Comparison of ENCODE assay signal across 8 mouse cellular contexts in genomic region chr10:5288716-5289574, GRCm38 (mm10).
DNase-seq lines count a peak whose midpoint lies in the region; ATAC-seq and TF ChIP-seq lines count a peak whose summit lies in the region.

No protein-coding gene starts in this region.

- 18% methylated on average over 19 of the region's 19 CpGs for WGBS in embryonic facial prominence, embryonic 12.5 days
- 36% methylated on average over 19 of the region's 19 CpGs for WGBS in intestine, postnatal 0 days
- 61% methylated on average over 19 of the region's 19 CpGs for WGBS in midbrain, embryonic 13.5 days
- WGBS in stomach, postnatal 0 days: 23% methylated on average over 19 of the region's 19 CpGs

- peaks cover 9% of the 10 kb centered on the region for H3K4me1 ChIP-seq in embryonic facial prominence, embryonic 12.5 days
- no peaks in the 10 kb centered on the region for H3K4me1 ChIP-seq in intestine, postnatal 0 days (replicated peaks; ENCODE audit: control insufficient read depth, insufficient read depth, low read length)
- 0 out of 2 replicates have a peak, but pooled peaks cover 3% of the 10 kb centered on the region for H3K4me1 ChIP-seq in midbrain, embryonic 13.5 days (replicated peaks)
- no peaks in the 10 kb centered on the region for H3K4me1 ChIP-seq in stomach, postnatal 0 days (replicated peaks; ENCODE audit: control insufficient read depth, insufficient read depth)

- peak overlapping the region; percentile 28 for H3K4me3 ChIP-seq in embryonic facial prominence, embryonic 12.5 days
- peak overlapping the region; percentile 28 for H3K4me3 ChIP-seq in intestine, postnatal 0 days (ENCODE audit: low read depth, low read length)
- H3K4me3 ChIP-seq in midbrain, embryonic 13.5 days (replicated peaks): no peak overlapping the region
- peak overlapping the region; percentile 34 for H3K4me3 ChIP-seq in stomach, postnatal 0 days (ENCODE audit: low read depth, low read length)

- no peaks in the 10 kb centered on the region for H3K36me3 ChIP-seq in embryonic facial prominence, embryonic 12.5 days
- no peaks in the 10 kb centered on the region for H3K36me3 ChIP-seq in intestine, postnatal 0 days (ENCODE audit: control insufficient read depth, insufficient read depth)
- no peaks in the 10 kb centered on the region for H3K36me3 ChIP-seq in midbrain, embryonic 13.5 days
- no peaks in the 10 kb centered on the region for H3K36me3 ChIP-seq in stomach, postnatal 0 days (ENCODE audit: control insufficient read depth, insufficient read depth, low read length)

- peak; percentile 59 for DNase-seq in Muller cell, postnatal 12 days (ENCODE audit: inconsistent ontology term)
- DNase-seq in gonadal fat pad, adult 2 months (ENCODE audit: low read depth): peak; percentile 42
- DNase-seq in left cerebral cortex, postnatal 14 days (ENCODE audit: low spot score in 2 of 2): peak; percentile 40 to 42
- DNase-seq in stomach, postnatal 0 days (ENCODE audit: low spot score): peak; percentile 50
- no peak for DNase-seq in c-Kit-positive CD71-positive TER-119-positive erythroid progenitor cells, embryonic 14.5 days (ENCODE audit: low spot score)

- no peaks in the 10 kb centered on the region for H3K9me3 ChIP-seq in embryonic facial prominence, embryonic 12.5 days
- no peaks in the 10 kb centered on the region for H3K9me3 ChIP-seq in intestine, postnatal 0 days (ENCODE audit: control insufficient read depth)
- H3K9me3 ChIP-seq in midbrain, embryonic 13.5 days: no peaks in the 10 kb centered on the region
- H3K9me3 ChIP-seq in stomach, postnatal 0 days (ENCODE audit: control insufficient read depth, low read length): no peaks in the 10 kb centered on the region

- H3K27me3 ChIP-seq in embryonic facial prominence, embryonic 12.5 days: no peaks in the 10 kb centered on the region
- H3K27me3 ChIP-seq in intestine, postnatal 0 days (replicated peaks; ENCODE audit: control insufficient read depth, insufficient read depth, low read length): no peaks in the 10 kb centered on the region
- no peaks in the 10 kb centered on the region for H3K27me3 ChIP-seq in midbrain, embryonic 13.5 days
- H3K27me3 ChIP-seq in stomach, postnatal 0 days (ENCODE audit: control insufficient read depth, insufficient read depth, low read length): no peaks in the 10 kb centered on the region

- peak overlapping the region; percentile 43 for H3K4me2 ChIP-seq in embryonic facial prominence, embryonic 12.5 days (replicated peaks)
- peak overlapping the region; percentile 47 for H3K4me2 ChIP-seq in intestine, postnatal 0 days (replicated peaks; ENCODE audit: low read depth)
- no peak overlapping the region for H3K4me2 ChIP-seq in midbrain, embryonic 13.5 days (replicated peaks)
- H3K4me2 ChIP-seq in stomach, postnatal 0 days (replicated peaks; ENCODE audit: low read depth): peak overlapping the region; percentile 52

- intact Hi-C loops in left cerebral cortex, postnatal 14 days (cut with DNase I): no loop called here

- H3K9ac ChIP-seq in embryonic facial prominence, embryonic 12.5 days: peak overlapping the region; percentile 41
- peak overlapping the region; percentile 37; the same call in 1 of the 2 replicates for H3K9ac ChIP-seq in intestine, postnatal 0 days (ENCODE audit: low read depth, low read length)
- no peak overlapping the region; the same call in 1 of the 2 replicates for H3K9ac ChIP-seq in midbrain, embryonic 13.5 days (replicated peaks)
- peak overlapping the region; percentile 58 for H3K9ac ChIP-seq in stomach, postnatal 0 days (ENCODE audit: low read length)

- no peak for TF ChIP-seq EP300 in stomach, postnatal 0 days (optimal IDR thresholded peaks at IDR 0.05)

- peak; percentile 94 for ATAC-seq in embryonic facial prominence, embryonic 12.5 days (ENCODE audit: insufficient number of reproducible peaks, insufficient read depth, low FRiP score, low TSS enrichment)
- ATAC-seq in intestine, postnatal 0 days: peak; percentile 53; the same call in 1 of the 2 replicates
- ATAC-seq in midbrain, embryonic 13.5 days: peak; percentile 76
- peak; percentile 88 for ATAC-seq in stomach, postnatal 0 days (ENCODE audit: low FRiP score, low TSS enrichment)

- peak overlapping the region; percentile 89 for H3K27ac ChIP-seq in embryonic facial prominence, embryonic 12.5 days
- peak overlapping the region; percentile 70 for H3K27ac ChIP-seq in intestine, postnatal 0 days (ENCODE audit: low read depth, low read length)
- H3K27ac ChIP-seq in midbrain, embryonic 13.5 days: no peak overlapping the region; the same call in 1 of the 2 replicates
- peak overlapping the region; percentile 95 for H3K27ac ChIP-seq in stomach, postnatal 0 days (replicated peaks)

- peak; percentile 61 for TF ChIP-seq CTCF in intestine, postnatal 0 days (IDR thresholded peaks at IDR 0.05; ENCODE audit: low read depth)
- TF ChIP-seq CTCF in stomach, postnatal 0 days (IDR thresholded peaks at IDR 0.05; ENCODE audit: low read depth): peak; percentile 62
